Mouse (Mus musculus) liver, adult 2 months (tissue): ENCODE data around the gene Actr5.

Experiments used
- CTCF ChIP-seq: fragments of 200-500 bp; IDR thresholded peaks from 2 replicates; pipeline ENCODE4 v1.5.1; 2011; ENCODE audit warnings: low read depth, low read length, control low read depth
- POLR2A ChIP-seq: fragments of 200-500 bp; IDR thresholded peaks from 2 replicates; pipeline ENCODE4 v1.6.1; 2011; ENCODE audit warnings: low read length, control low read depth; ENCODE audit not compliant: insufficient read depth; ENCODE audit errors: extremely low read depth

GRCm38 (mm10) chr2:158631873-158632272 is 7.2 kb downstream of the Actr5 start:
- no peak for TF ChIP-seq CTCF
- no peak for TF ChIP-seq POLR2A
